Mouse (Mus musculus) embryonic facial prominence, embryonic 11.5 days (tissue): Measurements from ENCODE around the gene Esr1. TPM values are rescaled to one million over a fixed set of nuclear protein-coding genes. Genes with fewer than 3 reads are reported as not detected.

Source experiments
- ATAC-seq: fragments of 200-750 bp; cut with Nextera tagmentation; replicated peaks from 2 replicates; pipeline ENCODE4 v1.8.0; 2017; ENCODE audit warnings: low read depth; ENCODE audit not compliant: insufficient number of reproducible peaks, low FRiP score, low TSS enrichment
- DNase-seq: peaks from one replicate; pipeline ENCODE4 v3.0.0-alpha.2; 2015; ENCODE audit warnings: low spot score
- H3K27ac ChIP-seq: fragments of 300-500 bp; sonication (generic); replicated peaks from 2 replicates; pipeline ENCODE4 v1.5.1; 2014; ENCODE audit warnings: mild to moderate bottlenecking, low read depth, low read length, control low read depth
- H3K27me3 ChIP-seq: fragments of 300-500 bp; sonication (generic); 2 replicates; pipeline ENCODE4 v1.6.1; 2014; ENCODE audit warnings: mild to moderate bottlenecking, low read length, moderate library complexity, mixed read lengths; ENCODE audit not compliant: control insufficient read depth, insufficient read depth
- H3K36me3 ChIP-seq: fragments of 300-500 bp; sonication (generic); replicated peaks from 2 replicates; pipeline ENCODE4 v1.6.1; 2014; ENCODE audit warnings: low read depth, mild to moderate bottlenecking, low read length, moderate library complexity, mixed read lengths; ENCODE audit not compliant: control insufficient read depth, insufficient read depth
- H3K4me1 ChIP-seq: fragments of 300-500 bp; sonication (generic); 2 replicates; pipeline ENCODE4 v1.6.1; 2014; ENCODE audit warnings: low read length, mixed read lengths; ENCODE audit not compliant: control insufficient read depth, insufficient read depth
- H3K4me2 ChIP-seq: fragments of 300-500 bp; sonication (generic); 2 replicates; pipeline ENCODE4 v1.6.1; 2014; ENCODE audit warnings: low read depth, mild to moderate bottlenecking, control low read depth, low read length, moderate library complexity
- H3K4me3 ChIP-seq: fragments of 300-500 bp; sonication (generic); 2 replicates; pipeline ENCODE4 v1.5.1; 2014; ENCODE audit warnings: low read depth, low read length, control low read depth
- H3K9ac ChIP-seq: fragments of 300-500 bp; sonication (generic); replicated peaks from 2 replicates; pipeline ENCODE4 v1.6.1; 2014; ENCODE audit warnings: mild to moderate bottlenecking, control low read depth, low read length
- H3K9me3 ChIP-seq: fragments of 300-500 bp; sonication (generic); replicated peaks from 2 replicates; pipeline ENCODE4 v1.6.1; 2016; ENCODE audit warnings: mild to moderate bottlenecking, low read length, inconsistent platforms, mixed read lengths; ENCODE audit not compliant: control insufficient read depth
- WGBS: fragments of 180-500 bp; shearing (Covaris S2); extraction: QIAGEN DNeasy Blood & Tissue Kit; methylation state at CpG from one replicate; pipeline ENCODE4 v1.1.7; 2014; 5-methylcytosine and 5-hydroxymethylcytosine counted together
- polyA plus RNA-seq: library from polyadenylated mRNA; unstranded; fragments of >200 nt; fragmentation: Nextera tagmentation; extraction: Ambion mirVana; gene quantifications from 2 replicates; pipeline ENCODE4 v1.2.1, GENCODE M21; 2014

The Esr1 gene
- polyA plus RNA-seq, 1 experiment from 2014 or later, result 0.10 TPM

DNA sequence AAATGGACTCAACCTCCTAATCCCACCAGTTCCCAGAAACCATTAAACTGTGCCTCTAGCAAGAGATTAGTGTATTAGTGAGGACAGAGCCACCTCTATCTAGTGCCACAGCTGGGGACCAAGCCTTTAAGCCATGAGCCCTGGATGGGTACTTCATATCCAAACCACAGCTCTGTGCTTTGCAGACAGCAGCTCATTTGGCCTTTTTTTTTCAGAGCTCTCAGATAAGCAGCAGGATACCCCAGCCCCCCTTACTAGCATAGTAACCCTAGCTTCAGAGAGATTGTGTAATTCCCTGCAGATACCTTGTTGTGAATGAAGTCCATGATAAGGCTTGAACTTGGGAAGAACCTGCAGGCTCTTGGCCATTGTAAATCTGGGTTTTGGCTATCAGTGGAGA lies 11.9 kb downstream of the Esr1 start:
- no peak for DNase-seq
- no peak overlapping the region for H3K4me2 ChIP-seq
- H3K4me1 ChIP-seq, result no peaks in the 10 kb centered on the region
- H3K9ac ChIP-seq, result no peak overlapping the region
- no peaks in the 10 kb centered on the region for H3K9me3 ChIP-seq
- no peak for ATAC-seq
- no peaks in the 10 kb centered on the region for H3K36me3 ChIP-seq
- H3K27ac ChIP-seq, result no peak overlapping the region
- no peak overlapping the region for H3K4me3 ChIP-seq
- no peaks in the 10 kb centered on the region for H3K27me3 ChIP-seq

DNA sequence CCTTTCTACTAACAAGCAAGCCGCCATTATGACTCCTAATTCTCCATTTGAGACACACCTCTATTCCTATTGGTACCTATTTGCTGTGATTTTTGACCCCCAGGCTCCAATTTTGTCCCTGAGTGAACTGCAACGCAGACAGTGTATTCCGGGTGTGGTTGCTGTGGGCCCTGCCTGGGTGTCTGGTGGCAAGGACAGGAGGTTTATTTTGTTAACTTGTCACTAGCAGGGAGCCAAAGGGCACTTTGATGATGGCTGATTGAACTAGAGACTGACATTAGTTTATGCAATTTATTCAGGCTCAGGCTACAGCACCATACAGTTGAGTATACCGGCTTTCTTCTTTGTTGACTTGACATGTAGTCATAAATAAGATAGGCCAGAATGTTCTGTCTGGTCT lies 13.2 kb downstream of the Esr1 start:
- Histone ChIP-seq H3K9me3 (no peaks in the 10 kb centered on the region), H3K27me3 (no peaks in the 10 kb centered on the region), H3K36me3 (no peaks in the 10 kb centered on the region), H3K27ac (no peak overlapping the region), H3K4me2 (no peak overlapping the region), H3K9ac (no peak overlapping the region), H3K4me3 (no peak overlapping the region), H3K4me1 (no peaks in the 10 kb centered on the region)
- no peak for DNase-seq
- 89% methylated on average over 4 of the region's 4 CpGs for WGBS
- ATAC-seq, result no peak

DNA sequence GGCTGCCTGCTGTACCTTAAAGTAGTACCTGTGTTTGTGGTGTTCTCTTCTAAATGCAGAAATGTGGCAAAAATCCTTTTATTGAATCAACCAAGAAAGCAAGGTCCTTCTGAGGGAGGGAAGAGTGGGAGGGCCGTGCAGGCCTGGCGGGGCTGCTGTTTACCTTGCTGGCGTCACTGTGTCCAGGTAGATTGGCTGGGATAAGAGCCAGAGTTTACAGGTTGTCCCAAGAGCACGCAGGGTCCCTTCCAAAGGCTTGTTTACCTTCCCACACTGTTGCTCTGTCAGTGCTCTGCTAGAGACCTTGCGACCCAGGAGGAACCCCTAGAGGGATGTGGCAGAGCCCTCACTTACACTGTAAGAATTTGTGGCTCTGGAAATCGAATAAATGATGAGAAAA lies 13.9 kb downstream of the Esr1 start:
- Histone ChIP-seq H3K27ac (no peak overlapping the region), H3K4me3 (no peak overlapping the region), H3K9ac (no peak overlapping the region), H3K9me3 (no peaks in the 10 kb centered on the region), H3K4me1 (no peaks in the 10 kb centered on the region), H3K27me3 (no peaks in the 10 kb centered on the region), H3K4me2 (no peak overlapping the region), H3K36me3 (no peaks in the 10 kb centered on the region)
- WGBS, result 64% methylated on average over 6 of the region's 6 CpGs
- ATAC-seq (no peak), DNase-seq (no peak)

DNA sequence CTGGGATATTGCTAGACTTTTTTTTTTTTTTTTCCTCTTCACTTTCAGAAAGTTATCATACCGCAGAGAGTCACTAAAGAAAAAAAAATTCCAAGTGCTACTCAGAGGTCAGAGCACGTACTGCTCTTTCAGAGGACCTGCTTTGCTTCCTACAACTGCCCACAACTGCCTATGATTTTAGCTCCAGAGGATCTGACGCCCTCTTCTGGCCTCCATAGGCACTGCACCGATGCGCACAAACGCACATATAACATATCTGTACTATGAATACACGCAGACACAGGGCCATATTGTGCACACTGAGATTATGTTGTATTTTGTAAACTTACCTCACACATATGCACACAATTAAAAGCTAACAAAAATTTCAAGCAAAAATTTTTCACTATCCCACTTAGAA lies 15.0 kb downstream of the Esr1 start:
- Histone ChIP-seq H3K27me3 (no peaks in the 10 kb centered on the region), H3K4me2 (no peak overlapping the region), H3K4me1 (no peaks in the 10 kb centered on the region), H3K9me3 (no peaks in the 10 kb centered on the region), H3K9ac (no peak overlapping the region), H3K27ac (no peak overlapping the region), H3K36me3 (no peaks in the 10 kb centered on the region), H3K4me3 (no peak overlapping the region)
- DNase-seq, result no peak
- WGBS, result 83% methylated on average over 7 of the region's 7 CpGs
- no peak for ATAC-seq

DNA sequence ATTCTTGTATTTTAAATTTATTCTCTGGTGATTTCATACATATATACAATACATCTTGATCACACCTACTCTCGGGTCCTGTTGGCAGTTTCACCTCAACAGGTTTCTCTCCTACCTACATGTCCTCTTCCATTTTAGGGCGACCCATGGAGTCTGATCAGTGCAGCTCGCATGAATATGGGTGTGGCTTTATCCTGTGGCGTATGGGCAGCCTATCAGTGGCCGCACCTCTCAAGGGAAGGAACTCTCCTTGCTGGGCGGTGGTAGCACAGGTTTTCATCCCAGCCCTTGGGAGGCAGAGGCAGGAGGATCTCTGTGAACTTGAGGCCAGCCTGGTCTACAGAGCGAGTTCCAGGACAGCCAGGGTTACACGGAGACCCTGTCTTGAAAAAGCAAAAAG lies 15.6 kb downstream of the Esr1 start:
- H3K27ac ChIP-seq, result no peak overlapping the region
- no peak for ATAC-seq
- H3K9me3 ChIP-seq, result no peaks in the 10 kb centered on the region
- H3K4me1 ChIP-seq, result no peaks in the 10 kb centered on the region
- no peaks in the 10 kb centered on the region for H3K36me3 ChIP-seq
- no peak for DNase-seq
- H3K4me3 ChIP-seq, result no peak overlapping the region
- no peaks in the 10 kb centered on the region for H3K27me3 ChIP-seq
- no peak overlapping the region for H3K9ac ChIP-seq
- H3K4me2 ChIP-seq, result no peak overlapping the region
- 86% methylated on average over 8 of the region's 8 CpGs for WGBS

DNA sequence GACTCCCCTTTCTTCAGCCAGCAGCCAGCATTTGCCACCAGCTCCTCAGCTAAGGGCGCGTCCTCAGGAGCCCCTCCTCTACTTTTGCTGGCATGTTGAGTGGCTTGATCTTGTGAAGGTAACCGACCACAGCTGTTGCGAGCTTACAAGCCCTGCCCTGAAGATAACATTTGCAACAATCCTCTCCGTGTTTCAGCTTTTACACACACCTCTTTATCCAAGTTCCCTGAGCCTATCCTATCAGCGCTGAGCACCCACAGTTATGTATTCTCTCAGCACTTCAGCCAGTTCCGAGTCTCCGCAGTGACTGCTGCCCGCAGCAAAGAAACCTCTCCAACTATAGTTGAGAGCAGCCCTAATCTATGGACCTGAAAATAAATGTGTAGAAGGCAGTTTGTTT lies 16.0 kb downstream of the Esr1 start:
- Histone ChIP-seq H3K27ac (no peak overlapping the region), H3K27me3 (no peaks in the 10 kb centered on the region), H3K9me3 (no peaks in the 10 kb centered on the region), H3K4me1 (no peaks in the 10 kb centered on the region), H3K4me2 (no peak overlapping the region), H3K36me3 (no peaks in the 10 kb centered on the region), H3K9ac (no peak overlapping the region), H3K4me3 (no peak overlapping the region)
- ATAC-seq, result no peak
- no peak for DNase-seq
- WGBS, result 85% methylated on average over 9 of the region's 9 CpGs

DNA sequence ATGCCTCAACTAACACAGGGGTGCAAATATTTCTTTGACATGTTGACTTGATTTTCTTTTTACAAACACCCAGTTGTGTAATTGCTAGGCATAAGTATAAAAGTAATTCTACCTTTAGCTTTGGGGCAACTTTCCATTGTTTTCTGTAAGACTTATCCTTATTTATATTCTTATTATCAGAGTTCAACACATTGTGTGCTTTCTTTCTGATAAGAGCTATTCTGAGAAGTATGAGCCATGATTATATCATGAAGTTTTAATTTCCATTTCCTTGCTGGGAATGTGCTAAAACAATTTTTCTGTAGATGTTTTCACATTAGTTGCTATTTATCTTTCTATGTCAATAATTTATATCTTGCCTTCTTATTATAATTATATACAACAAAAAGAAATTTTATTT lies 17.9 kb downstream of the Esr1 start:
- H3K27me3 ChIP-seq, result no peaks in the 10 kb centered on the region
- H3K27ac ChIP-seq, result no peak overlapping the region
- H3K9ac ChIP-seq, result no peak overlapping the region
- no peak overlapping the region for H3K4me3 ChIP-seq
- ATAC-seq (no peak), DNase-seq (no peak)
- no peaks in the 10 kb centered on the region for H3K9me3 ChIP-seq
- H3K4me2 ChIP-seq, result no peak overlapping the region
- H3K36me3 ChIP-seq, result no peaks in the 10 kb centered on the region
- no peaks in the 10 kb centered on the region for H3K4me1 ChIP-seq

DNA sequence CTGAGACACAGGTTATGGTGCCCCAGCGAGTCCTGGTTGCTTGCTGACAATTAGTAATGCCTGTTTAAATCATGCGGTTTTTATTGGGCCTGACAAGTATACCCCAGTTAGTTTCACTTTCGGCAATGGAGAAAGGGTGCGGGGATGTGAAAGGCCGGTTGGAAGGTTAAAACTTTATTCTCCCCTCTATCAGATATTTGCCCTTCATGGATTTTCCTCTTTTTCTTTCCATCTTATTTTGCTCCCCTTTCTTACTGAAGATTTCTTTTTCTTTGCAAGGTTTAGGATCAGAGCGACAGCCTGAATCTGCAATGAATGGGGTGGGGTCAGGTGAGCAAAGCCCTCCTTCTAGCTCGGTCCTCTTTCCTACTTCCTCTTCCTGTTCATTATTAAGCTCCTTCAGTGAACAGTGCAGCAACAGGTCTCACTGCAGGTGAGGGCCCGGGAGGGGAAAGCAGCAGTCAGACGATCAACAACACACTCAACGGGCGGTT lies 20.9 kb downstream of the Esr1 start:
- no peak overlapping the region for H3K27ac ChIP-seq
- no peaks in the 10 kb centered on the region for H3K27me3 ChIP-seq
- H3K9ac ChIP-seq, result no peak overlapping the region
- H3K4me3 ChIP-seq, result no peak overlapping the region
- WGBS, result 79% methylated on average over 11 of the region's 11 CpGs
- DNase-seq, result no peak
- no peaks in the 10 kb centered on the region for H3K9me3 ChIP-seq
- no peaks in the 10 kb centered on the region for H3K4me1 ChIP-seq
- ATAC-seq, result no peak
- no peaks in the 10 kb centered on the region for H3K36me3 ChIP-seq
- H3K4me2 ChIP-seq, result no peak overlapping the region
